Mouse (Mus musculus) heart, embryonic 11.5 days (tissue): ENCODE data around the gene Txndc17. TPM values are rescaled to one million over a fixed set of nuclear protein-coding genes. Genes with fewer than 3 reads are reported as not detected.

Experiments
- ATAC-seq: fragments of 200-750 bp; cut with Nextera tagmentation; replicated peaks from 2 replicates; pipeline ENCODE4 v1.8.0; 2017; ENCODE audit warnings: moderate library complexity; ENCODE audit not compliant: insufficient number of reproducible peaks, low FRiP score, low TSS enrichment
- H3K27ac ChIP-seq: fragments of 300-500 bp; sonication (generic); 2 replicates; pipeline ENCODE4 v1.5.1; 2014; ENCODE audit warnings: mild to moderate bottlenecking, low read depth, low read length
- H3K27me3 ChIP-seq: fragments of 300-500 bp; sonication (generic); 2 replicates; pipeline ENCODE4 v1.6.1; 2014; ENCODE audit warnings: mild to moderate bottlenecking, low read length, mixed read lengths; ENCODE audit not compliant: control insufficient read depth, insufficient read depth
- H3K36me3 ChIP-seq: fragments of 300-500 bp; sonication (generic); 2 replicates; pipeline ENCODE4 v1.6.1; 2014; ENCODE audit warnings: mild to moderate bottlenecking, low read length, moderate library complexity, mixed read lengths; ENCODE audit not compliant: control insufficient read depth, insufficient read depth
- H3K4me1 ChIP-seq: fragments of 300-500 bp; sonication (generic); 2 replicates; pipeline ENCODE4 v1.6.1; 2014; ENCODE audit warnings: low read length; ENCODE audit not compliant: control insufficient read depth, insufficient read depth
- H3K4me2 ChIP-seq: fragments of 300-500 bp; sonication (generic); 2 replicates; pipeline ENCODE4 v1.6.1; 2014; ENCODE audit warnings: mild to moderate bottlenecking, moderate library complexity
- H3K4me3 ChIP-seq: fragments of 300-500 bp; sonication (generic); 2 replicates; pipeline ENCODE4 v1.5.1; 2014; ENCODE audit warnings: low read depth, low read length
- H3K9ac ChIP-seq: fragments of 300-500 bp; sonication (generic); 2 replicates; pipeline ENCODE4 v1.6.1; 2014; ENCODE audit warnings: mild to moderate bottlenecking, low read depth, low read length, moderate library complexity
- H3K9me3 ChIP-seq: fragments of 300-500 bp; sonication (generic); replicated peaks from 2 replicates; pipeline ENCODE4 v1.6.1; 2016; ENCODE audit warnings: low read length; ENCODE audit not compliant: control insufficient read depth
- WGBS: fragments of 180-500 bp; shearing (Covaris S2); extraction: QIAGEN DNeasy Blood & Tissue Kit; methylation state at CpG from one replicate; pipeline ENCODE4 v1.1.7; 2014; ENCODE audit not compliant: insufficient replicate concordance; 5-methylcytosine and 5-hydroxymethylcytosine counted together
- polyA plus RNA-seq: library from polyadenylated mRNA; unstranded; fragments of >200 nt; fragmentation: Nextera tagmentation; extraction: Ambion mirVana; gene quantifications from 2 replicates; pipeline ENCODE4 v1.2.1, GENCODE M21; 2014

Txndc17 gene
- polyA plus RNA-seq, 1 experiment from 2014 or later: 150 TPM

DNA sequence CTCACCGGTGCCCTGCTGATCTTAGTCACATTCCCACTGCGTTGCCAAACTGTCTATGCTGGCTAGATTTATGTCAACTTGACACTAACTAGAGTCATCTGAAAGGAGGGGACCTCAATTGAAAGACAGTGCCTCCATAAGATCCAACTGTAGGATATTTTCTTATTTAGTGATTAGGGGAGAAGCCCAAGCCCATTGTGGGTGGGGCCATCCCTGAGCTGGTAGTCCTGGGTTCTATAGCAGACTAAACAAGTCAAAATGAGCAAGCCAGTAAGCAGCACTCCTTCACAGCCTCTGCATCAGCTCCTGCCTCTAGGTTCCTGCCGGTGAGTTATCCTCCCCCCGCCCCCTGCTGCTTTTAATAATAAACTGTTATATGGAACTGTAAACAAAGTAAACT, 26.2 kb upstream of the Txndc17 start:
- Histone ChIP-seq H3K27ac (no peak overlapping the region), H3K36me3 (0 out of 2 replicates have a peak, but pooled peaks cover 2% of the 10 kb centered on the region), H3K9ac (no peak overlapping the region), H3K4me1 (no peaks in the 10 kb centered on the region), H3K4me3 (no peak overlapping the region), H3K27me3 (no peaks in the 10 kb centered on the region), H3K4me2 (no peak overlapping the region), H3K9me3 (no peaks in the 10 kb centered on the region)
- WGBS: 92% methylated on average over 4 of the region's 4 CpGs
- ATAC-seq: no peak

DNA sequence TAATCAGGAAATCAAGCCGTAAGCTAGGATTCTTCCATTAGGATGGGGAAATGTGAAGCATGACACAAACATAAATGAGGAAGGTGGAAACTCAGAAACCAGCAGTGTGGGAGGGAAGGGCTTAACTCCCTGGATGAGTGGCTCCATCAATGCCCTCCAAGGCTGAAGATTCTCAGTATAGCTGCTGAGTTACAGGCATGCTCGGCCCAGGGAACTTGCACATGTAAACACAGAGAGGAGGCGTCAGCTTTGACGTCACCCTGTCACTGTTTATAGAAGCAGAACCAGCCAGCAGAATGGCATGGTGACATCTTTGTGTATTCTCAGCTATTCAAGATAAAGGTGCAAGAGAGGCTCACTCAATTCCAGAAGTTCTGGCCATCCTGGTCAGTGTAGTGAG, 23.1 kb upstream of the Txndc17 start:
- H3K4me1 ChIP-seq: no peaks in the 10 kb centered on the region

DNA sequence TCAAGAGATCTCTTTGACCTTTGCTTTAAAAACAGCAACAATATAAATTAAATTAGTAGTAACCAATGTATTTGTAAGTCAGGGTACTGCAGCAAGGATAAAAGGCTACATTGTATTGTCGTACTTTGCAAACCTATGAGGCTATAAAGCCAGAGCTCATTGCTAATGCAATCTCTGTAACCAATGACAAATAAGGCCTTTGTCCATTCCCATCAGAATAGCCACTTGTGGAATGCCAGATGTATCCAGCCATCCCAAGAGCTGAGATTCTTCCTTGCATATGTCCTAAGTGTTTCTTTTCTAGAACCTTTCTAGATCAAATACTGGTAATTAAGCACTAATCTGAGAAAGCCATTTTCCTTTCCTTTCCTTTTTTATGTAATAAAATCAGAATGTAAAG, 16.5 kb upstream of the Txndc17 start:
- no peaks in the 10 kb centered on the region for H3K9me3 ChIP-seq
- H3K27me3 ChIP-seq: no peaks in the 10 kb centered on the region
- no peaks in the 10 kb centered on the region for H3K4me1 ChIP-seq
- ATAC-seq: no peak
- no peak overlapping the region for H3K27ac ChIP-seq
- WGBS: 85% methylated on average over 1 of the region's 1 CpGs
- peaks cover 14% of the 10 kb centered on the region for H3K36me3 ChIP-seq
- H3K4me3 ChIP-seq: no peak overlapping the region
- H3K4me2 ChIP-seq: no peak overlapping the region
- no peak overlapping the region for H3K9ac ChIP-seq

More for the DNA sequence above, 23.1 kb upstream of the Txndc17 start:
- H3K4me3 ChIP-seq: no peak overlapping the region
- no peaks in the 10 kb centered on the region for H3K9me3 ChIP-seq
- no peaks in the 10 kb centered on the region for H3K27me3 ChIP-seq
- peaks cover 4% of the 10 kb centered on the region; the same call in 1 of the 2 replicates for H3K36me3 ChIP-seq
- no peak overlapping the region for H3K4me2 ChIP-seq
- 68% methylated on average over 4 of the region's 4 CpGs for WGBS
- H3K27ac ChIP-seq: no peak overlapping the region
- ATAC-seq: no peak
- H3K9ac ChIP-seq: no peak overlapping the region

DNA sequence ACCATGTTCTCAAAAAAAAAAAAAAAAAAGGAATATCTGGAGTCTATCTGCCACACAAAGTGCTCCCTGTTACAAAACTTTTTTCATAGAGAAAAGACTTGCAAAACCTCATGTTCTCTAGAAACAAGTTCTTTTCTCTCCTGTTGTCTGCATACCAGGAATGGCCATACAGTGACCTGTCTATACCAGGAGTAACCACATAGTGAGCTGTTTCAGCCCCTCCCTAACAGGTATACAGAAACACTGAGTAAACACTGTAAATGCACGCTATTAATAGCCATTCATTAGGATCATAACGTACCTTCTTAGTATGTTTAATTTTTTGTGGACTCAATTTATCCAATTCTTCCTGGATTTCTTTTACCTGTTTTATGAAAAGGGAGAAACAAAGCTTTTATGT, 13.1 kb upstream of the Txndc17 start:
- H3K36me3 ChIP-seq: peaks cover 12% of the 10 kb centered on the region

DNA sequence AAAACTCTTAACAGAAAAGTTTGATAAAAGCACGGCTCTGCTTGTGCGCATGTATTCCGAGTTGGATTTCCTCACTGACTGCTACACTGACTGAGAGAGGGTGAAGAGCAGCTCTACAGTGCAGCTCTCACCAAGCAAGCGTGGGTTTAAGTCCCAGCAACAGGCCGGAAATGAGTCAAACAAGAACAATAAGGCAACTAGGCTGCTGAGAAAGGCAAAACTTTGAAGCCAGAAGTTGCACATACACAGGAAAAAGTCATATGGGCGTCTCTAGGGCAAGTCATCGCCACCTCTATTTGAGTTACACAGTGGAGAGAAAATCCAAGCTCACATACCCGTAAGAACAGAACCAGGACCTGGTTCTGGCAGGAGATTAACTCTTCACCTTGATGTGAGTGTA, 10.8 kb upstream of the Txndc17 start:
- no peaks in the 10 kb centered on the region for H3K27me3 ChIP-seq
- no peaks in the 10 kb centered on the region for H3K4me1 ChIP-seq
- no peaks in the 10 kb centered on the region for H3K9me3 ChIP-seq
- 78% methylated on average over 8 of the region's 8 CpGs for WGBS
- ATAC-seq: no peak
- H3K36me3 ChIP-seq: 0 out of 2 replicates have a peak, but pooled peaks cover 2% of the 10 kb centered on the region
- H3K9ac ChIP-seq: no peak overlapping the region
- H3K27ac ChIP-seq: no peak overlapping the region
- H3K4me3 ChIP-seq: no peak overlapping the region
- no peak overlapping the region for H3K4me2 ChIP-seq

More for the DNA sequence above, 13.1 kb upstream of the Txndc17 start:
- WGBS: 87% methylated on average over 2 of the region's 2 CpGs
- no peak for ATAC-seq
- no peak overlapping the region for H3K27ac ChIP-seq
- no peaks in the 10 kb centered on the region for H3K4me1 ChIP-seq
- H3K27me3 ChIP-seq: no peaks in the 10 kb centered on the region
- H3K4me3 ChIP-seq: no peak overlapping the region
- H3K4me2 ChIP-seq: no peak overlapping the region
- no peak overlapping the region for H3K9ac ChIP-seq
- no peaks in the 10 kb centered on the region for H3K9me3 ChIP-seq

DNA sequence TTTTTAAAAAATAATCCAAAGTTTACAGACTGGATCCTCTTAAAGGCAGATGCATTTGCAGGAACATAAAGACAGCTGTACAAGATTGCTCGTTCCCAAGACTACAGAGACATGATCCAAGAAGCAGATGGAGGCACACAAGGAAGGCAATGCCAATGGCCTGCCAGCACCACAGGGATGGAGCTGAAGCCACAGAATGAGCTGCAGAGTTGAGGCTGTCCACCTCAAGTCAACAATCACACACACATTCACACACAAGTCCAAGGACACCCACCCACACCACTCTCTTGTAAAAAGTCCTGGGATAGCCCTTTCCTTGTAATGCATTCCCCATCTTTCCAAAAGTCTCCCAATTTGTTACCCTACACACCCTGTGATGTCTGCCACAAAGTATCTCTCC, 3.9 kb upstream of the Txndc17 start:
- H3K4me2 ChIP-seq: no peak overlapping the region
- ATAC-seq: no peak
- H3K27ac ChIP-seq: no peak overlapping the region
- H3K4me1 ChIP-seq: peaks cover 9% of the 10 kb centered on the region
- H3K27me3 ChIP-seq: no peaks in the 10 kb centered on the region
- H3K4me3 ChIP-seq: no peak overlapping the region
- no peak overlapping the region for H3K9ac ChIP-seq
- peaks cover under 1% of the 10 kb centered on the region; the same call in 1 of the 2 replicates for H3K36me3 ChIP-seq
- WGBS: 88% methylated on average over 1 of the region's 1 CpGs
- no peaks in the 10 kb centered on the region for H3K9me3 ChIP-seq

DNA sequence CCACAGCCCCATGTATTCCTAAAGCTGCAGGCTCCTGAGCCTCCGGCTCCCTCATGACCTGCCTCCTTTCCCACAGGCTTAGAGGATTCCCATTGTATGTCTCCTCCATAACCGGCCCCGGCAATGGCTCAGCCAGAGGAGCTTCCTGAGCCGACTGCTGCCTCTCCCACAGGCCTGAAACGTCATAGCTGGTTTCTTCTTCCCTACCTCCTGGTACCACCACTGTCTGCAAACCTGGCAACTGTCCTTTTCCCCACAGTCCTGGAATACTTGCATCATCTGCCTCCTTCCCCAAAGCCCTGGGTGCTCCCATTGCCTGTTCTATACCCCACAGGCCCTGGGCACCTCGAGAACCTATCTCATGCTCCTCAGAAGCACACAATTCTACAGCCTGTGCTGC, 2.1 kb upstream of the Txndc17 start:
- Histone ChIP-seq H3K9ac (no peak overlapping the region), H3K27me3 (no peaks in the 10 kb centered on the region), H3K4me2 (no peak overlapping the region), H3K4me1 (peaks cover 9% of the 10 kb centered on the region), H3K9me3 (no peaks in the 10 kb centered on the region), H3K36me3 (peaks cover 3% of the 10 kb centered on the region; the same call in 1 of the 2 replicates), H3K4me3 (peak overlapping the region; percentile 91; the same call in 1 of the 2 replicates), H3K27ac (no peak overlapping the region)
- 81% methylated on average over 6 of the region's 6 CpGs for WGBS
- no peak for ATAC-seq

DNA sequence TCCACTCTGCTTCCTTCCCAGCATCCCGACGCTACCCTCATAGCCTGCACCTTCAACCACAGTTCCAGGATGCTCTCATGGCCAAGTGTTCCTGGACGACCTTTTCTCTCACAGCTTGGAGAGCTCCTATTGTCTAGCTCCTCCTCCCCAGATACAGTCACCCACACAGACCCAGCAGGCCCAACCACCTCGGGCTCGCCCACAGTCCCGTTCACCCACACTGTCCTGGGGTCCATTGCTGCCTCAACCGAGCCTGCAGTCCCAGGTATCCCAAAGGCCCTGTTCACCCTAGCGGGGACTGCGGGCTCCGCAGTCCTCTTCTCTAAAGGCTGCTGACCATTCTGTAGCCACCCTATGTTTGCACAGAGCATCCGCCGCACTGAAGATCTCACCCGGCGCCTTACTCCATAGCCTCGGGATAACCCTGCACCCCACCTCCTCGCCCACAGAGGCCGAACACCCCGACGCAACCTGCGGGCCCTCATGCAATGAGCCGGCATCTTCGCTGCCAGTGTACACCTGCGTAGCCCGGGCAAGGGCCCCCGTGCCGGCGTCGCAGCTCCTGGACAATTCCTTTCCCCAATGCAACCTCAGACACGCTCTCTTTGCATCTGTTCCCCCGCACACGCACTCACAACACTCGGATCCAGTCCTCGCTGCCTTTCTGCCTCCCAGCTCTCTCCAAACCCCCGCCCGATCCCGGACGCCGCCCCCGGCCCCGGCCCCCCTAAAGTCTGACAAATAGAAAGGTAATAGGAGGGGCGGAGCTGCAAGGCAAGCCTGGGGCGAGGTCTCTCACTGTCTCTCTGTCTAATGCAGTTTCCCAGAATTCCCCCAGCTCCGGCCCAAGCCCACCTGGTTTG, 775 bp upstream of the Txndc17 start, which contains the start of gene Gm43951:
Gm43951 (minus strand) TSS at position 500 of the 863 bp plus-strand sequence.
- Histone ChIP-seq H3K36me3 (peaks cover 12% of the 10 kb centered on the region), H3K4me3 (peak within 1 kb of the TSS; percentile 91), H3K9me3 (no peaks in the 10 kb centered on the region), H3K27ac (peak within 1 kb of the TSS; percentile 54; the same call in 1 of the 2 replicates), H3K4me2 (peak within 1 kb of the TSS; percentile 94), H3K9ac (peak within 1 kb of the TSS; percentile 70), H3K27me3 (no peaks in the 10 kb centered on the region), H3K4me1 (peaks cover 9% of the 10 kb centered on the region)
- ATAC-seq: peak; percentile 28; the same call in 1 of the 2 replicates
- 2% methylated on average over 43 of the region's 43 CpGs for WGBS
